Mouse (Mus musculus): ENCODE measurements around the gene Mllt10.
"Not testable (repeated sequence)": the region's sequence is repeated elsewhere in the genome, so short reads cannot be mapped to it uniquely, and the experiment has no call there.

The Mllt10 gene

GRCm38 (mm10) chr2:18080182-18080860, 25.3 kb downstream of the Mllt10 start:
- no peak for DNase-seq (ENCODE audit: low read depth, low spot score)

DNA sequence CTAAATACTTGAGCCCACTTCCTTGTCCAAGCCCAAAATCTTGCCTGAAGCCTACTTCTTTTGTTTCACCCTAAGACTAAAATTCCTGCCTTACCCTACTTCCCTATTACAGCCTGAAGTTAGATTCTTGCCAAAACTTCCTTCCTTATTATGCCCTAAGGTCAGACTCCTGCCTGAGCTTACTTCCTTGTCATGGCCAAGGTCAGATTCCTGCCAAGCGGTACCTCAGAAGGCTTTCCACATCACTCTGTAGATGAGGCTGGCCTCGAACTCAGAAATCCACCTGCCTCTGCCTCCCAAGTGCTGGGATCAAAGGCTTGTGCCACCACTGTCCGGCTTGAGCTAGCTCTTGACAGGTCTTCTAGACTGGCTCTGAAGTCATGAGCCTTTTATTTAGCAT, 32.7 kb downstream of the Mllt10 start:
- not testable (repeated sequence) for DNase-seq (ENCODE audit: low read depth, low spot score)

GRCm38 (mm10) chr2:18093858-18094257, 38.8 kb downstream of the Mllt10 start:
- no peak for DNase-seq (ENCODE audit: low read depth, low spot score)

DNA sequence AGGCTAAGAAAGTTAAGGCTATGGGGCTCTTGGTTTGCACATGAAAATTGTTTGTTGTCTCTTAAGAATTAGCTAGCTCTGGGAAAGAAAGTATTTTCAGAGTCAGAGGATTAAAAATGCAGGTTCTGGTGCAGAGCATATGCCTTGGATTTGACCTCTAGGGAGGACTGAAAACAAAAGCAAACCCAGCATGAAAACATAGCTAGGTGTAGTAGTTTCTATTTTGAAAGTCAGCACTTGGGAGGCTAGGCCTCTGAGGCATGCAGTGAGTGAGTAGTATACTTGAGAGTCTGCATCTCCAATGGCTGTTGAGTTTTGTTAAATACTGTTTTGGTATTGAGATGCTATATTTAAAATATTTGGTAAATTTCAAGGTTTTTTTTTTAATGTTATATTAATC, 39.3 kb downstream of the Mllt10 start:
- DNase-seq (ENCODE audit: low read depth, low spot score), result no peak

DNA sequence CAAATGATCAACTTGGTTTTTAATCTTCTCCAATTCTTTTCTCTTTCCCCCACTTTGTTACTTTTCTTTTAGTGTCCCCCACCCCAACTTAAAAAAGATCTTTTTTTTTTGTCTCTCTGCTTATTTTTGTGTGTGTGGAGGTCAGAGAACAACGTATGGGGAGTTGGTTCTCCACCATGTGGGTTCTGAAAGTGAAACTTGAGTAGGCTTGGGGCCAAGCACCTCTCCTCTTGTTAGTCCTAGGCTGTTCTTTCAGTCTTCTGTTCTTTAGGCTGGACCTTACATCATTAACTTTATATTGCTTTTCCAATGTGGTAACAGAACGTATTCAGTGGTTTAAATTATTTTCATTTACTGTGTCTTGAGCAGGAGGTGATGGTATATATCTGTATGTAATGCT, 40.8 kb downstream of the Mllt10 start:
- no peak for DNase-seq (ENCODE audit: low read depth, low spot score)

DNA sequence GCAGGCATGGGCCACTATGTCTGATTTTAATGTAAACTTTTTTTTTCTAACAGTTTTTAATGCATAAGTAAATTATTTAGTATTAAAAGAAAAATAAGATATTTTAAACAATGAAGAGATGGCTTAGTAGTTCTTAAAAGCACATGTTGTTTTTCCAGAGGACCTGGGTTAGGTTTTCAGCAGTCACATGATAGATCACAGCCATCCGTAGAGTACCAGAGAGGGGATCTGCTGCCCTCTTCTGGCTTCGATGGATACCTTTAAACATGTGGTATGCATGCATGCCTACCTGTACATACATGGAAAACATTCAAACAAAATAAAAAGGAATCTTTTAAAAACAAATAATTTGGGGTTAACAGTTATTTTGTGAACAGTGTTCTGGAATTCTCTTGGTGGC, 45.9 kb downstream of the Mllt10 start:
- no peak for DNase-seq (ENCODE audit: low read depth, low spot score)

DNA sequence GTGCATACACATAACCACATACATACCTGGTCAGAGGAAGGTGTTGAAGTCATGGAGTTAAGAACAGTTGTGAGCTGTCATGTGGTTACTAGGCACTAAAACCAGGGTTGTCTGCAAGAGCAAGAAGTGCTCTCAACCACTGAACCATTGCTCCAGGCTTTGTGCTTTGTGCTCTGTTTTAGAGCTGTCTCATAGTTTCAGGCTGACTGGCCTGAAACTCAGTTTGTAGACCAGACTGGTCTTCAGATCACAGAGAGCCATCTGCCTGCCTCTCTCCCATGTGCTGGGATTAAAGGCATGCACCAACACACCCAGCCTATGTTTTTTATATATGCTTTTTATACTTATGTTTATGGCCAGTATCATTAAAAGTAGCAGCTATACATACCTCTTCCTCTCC, 52.5 kb downstream of the Mllt10 start:
- DNase-seq (ENCODE audit: low read depth, low spot score), result no peak

DNA sequence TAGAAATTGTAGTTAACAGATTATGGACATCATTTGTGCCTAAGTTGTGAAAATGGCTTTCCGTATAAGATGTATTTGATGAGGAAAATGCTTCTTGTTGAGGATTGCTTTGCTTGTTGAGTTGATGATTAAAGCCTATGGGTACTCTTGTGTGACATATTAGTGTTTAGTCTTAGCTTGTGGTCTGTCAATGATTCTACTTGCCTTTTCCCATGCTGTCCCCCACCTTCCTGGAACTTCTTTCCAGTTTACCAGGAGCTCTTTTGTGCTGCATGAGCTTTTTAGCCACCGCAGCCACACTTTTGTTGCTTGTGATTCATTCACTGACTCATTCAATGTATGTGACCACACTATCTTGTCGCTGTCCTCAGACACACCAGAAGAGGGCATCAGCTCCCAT, 53.2 kb downstream of the Mllt10 start:
- no peak for DNase-seq (ENCODE audit: low read depth, low spot score)

- DNase-seq (ENCODE audit: low read depth, low spot score), result peak; percentile 87
Measured at GRCm38 (mm10) chr2:18111411-18111810, 56.4 kb downstream of the Mllt10 start.

DNA sequence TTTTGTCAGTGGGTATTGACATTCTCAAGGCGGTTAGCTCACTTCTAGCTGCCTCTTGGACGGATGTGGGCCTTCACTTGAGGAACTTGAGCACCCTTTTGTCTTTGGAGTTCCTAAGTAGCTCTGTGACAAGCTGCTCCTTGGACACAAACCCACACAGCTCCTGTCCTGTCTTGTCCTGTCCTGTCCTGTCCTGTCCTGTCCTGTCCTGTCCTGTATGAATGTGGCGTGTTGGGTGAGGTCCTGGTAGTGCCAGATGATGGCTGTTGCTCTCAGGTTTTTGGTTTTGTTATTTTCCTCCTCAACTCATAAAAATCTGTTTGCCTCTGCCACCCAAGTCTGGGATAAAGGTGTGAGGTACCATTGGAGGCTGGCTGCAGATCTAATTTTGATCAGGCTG, 61.4 kb downstream of the Mllt10 start:
- DNase-seq (ENCODE audit: low read depth, low spot score), result no peak

DNA sequence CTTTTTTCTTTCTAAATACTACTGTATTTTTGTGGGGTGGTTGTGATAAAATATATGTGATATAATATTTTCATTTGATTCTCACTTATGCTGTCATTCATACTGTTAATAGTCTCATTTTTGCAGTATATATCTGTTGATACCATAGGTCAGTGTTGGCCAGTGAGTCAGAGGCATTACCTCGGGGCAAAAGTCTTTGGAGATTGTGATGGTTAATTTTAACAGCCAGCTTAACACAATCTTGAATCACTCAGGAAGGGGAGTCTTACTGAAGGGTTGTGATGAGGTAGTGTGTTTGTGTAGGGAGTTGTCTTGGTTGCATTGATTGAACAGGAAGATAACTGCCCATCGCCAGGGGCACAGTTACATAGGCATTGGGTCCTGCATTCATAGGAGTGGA, 83.1 kb downstream of the Mllt10 start:
- no peak for DNase-seq (ENCODE audit: low read depth, low spot score)

GRCm38 (mm10) chr2:18139646-18140045, 84.6 kb downstream of the Mllt10 start:
- DNase-seq (ENCODE audit: low read depth, low spot score), result no peak

DNA sequence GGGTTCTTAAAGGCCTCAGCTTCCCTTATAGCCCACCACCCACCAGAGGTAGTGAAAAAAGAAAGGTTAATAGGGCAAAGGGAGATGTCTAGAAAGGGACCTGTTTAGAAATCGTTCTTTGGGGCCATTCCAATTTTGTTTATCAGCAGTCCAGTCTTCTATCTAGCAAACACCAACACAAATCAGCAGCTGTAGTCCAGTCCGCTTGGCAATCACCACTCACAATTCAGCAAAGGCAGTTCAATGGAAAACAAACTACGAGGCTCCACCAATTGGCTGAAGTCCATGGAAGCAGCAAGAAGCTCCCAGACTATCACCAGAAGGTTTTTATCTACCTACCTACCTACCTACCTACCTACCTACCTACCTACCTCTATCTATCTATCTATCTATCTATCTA, 101.1 kb downstream of the Mllt10 start:
- DNase-seq (ENCODE audit: low read depth, low spot score), result no peak

GRCm38 (mm10) chr2:18159426-18159825, 104.4 kb downstream of the Mllt10 start:
- no peak for DNase-seq (ENCODE audit: low read depth, low spot score)

DNA sequence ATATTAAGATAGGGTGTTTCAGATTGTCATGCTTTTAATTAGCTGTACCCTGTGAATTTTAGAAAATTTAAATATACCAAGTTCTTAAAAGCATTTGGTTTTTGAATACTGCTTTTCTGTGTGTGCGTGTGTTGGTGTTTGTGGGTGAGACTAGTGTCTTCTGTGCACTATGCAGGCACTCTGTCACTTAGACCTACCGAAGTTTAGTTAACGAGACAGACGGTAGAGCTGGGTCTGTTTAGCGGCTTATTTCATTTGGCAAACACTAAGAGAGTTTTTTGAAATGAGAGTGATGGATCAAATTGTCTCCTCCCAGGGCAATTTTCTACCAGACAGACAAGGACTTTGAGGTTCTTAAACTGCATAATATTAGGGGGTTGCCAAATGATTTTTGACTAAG, 106.0 kb downstream of the Mllt10 start:
- no peak for DNase-seq (ENCODE audit: low read depth, low spot score)

- peak; percentile 33 for DNase-seq (ENCODE audit: low read depth, low spot score)
Measured at GRCm38 (mm10) chr2:18165511-18165910, 110.5 kb downstream of the Mllt10 start.

- DNase-seq (ENCODE audit: low read depth, low spot score), result no peak
Measured at GRCm38 (mm10) chr2:18169174-18169948, 114.3 kb downstream of the Mllt10 start.

DNA sequence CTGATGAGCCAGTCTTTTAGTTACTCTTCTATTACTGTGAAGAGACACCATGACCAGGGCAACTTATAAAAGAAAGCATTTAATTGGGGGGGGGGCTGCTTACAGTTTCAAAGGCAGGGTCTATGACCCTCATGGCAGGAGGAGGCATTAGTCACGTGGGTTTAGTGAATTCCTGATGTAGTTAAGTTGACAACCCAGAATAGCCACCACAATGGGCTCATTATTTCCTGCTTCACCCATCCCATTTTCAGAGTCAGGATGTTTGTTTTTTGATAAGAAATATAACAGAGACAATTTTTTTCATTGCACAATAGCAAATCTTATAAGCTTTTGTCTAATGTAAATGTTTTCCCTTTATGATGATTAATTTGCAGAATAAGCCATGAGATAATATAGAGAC, 120.2 kb downstream of the Mllt10 start:
- DNase-seq (ENCODE audit: low read depth, low spot score), result no peak

DNA sequence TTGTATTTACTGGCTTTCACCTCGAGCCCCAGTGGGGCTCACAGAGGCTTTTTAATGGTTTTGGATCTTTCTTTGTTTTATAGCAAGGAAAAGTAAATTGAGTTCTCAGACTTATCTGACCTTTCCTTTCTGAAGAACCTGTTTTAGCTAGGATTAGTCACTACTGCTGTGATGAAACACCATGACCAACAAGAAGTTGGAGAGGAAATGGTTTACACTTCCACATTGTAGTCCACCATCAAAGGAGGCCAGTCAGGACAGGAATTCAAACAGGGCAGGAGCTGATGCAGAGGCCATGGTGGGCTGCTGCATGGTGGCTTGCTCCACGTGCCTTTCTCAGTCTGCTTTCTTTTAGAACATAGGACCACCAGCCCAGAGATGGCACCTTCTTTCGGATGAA, 121.2 kb downstream of the Mllt10 start:
- DNase-seq (ENCODE audit: low read depth, low spot score), result no peak

DNA sequence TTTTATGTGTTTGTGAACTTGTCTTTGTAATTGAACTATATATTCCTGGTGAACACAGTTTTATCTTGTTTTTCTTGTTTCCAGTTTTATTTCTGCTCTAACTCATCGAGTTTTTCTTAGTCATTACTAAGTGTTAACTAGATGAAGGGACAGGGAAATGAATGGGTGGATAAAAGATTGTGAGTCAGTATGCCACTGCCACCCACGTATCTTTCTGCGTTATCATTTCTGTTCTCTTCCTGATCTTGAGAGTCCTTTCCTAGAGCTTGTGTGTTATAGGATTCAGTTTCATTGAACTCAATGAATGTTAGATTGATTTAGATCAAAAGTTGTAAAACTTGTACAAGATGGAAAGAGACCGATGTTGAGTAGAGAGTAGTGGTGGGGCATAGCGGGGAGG, 125.3 kb downstream of the Mllt10 start:
- no peak for DNase-seq (ENCODE audit: low read depth, low spot score)

DNA sequence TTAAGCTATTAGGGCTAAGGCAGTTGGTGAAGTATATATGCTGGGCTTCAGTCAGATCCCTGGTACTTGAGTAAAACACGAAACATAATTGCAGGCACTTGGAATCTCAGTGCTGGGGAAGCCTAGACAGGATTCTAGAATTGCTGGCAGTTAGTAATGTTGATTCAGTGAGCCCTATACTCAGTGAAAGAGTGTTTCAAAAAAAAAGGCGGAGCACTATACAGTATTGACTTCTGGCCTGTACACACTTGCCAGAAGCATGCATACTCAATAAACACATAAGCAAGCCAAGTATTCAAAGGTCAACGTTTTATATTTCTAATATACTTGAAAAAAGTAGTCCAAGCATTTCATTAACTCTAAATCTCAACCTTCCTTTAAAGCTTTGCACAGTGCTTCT, 126.6 kb downstream of the Mllt10 start:
- no peak for DNase-seq (ENCODE audit: low read depth, low spot score)

- DNase-seq (ENCODE audit: low read depth, low spot score), result no peak
Measured at GRCm38 (mm10) chr2:18183079-18183478, 128.0 kb downstream of the Mllt10 start.

- no peak for DNase-seq (ENCODE audit: low read depth, low spot score)
Measured at GRCm38 (mm10) chr2:18188367-18188766, 133.3 kb downstream of the Mllt10 start.

All from forelimb bud, embryonic 11.5 days (tissue).